ENCODE assay signal across 9 mouse cellular contexts in the genomic region with DNA sequence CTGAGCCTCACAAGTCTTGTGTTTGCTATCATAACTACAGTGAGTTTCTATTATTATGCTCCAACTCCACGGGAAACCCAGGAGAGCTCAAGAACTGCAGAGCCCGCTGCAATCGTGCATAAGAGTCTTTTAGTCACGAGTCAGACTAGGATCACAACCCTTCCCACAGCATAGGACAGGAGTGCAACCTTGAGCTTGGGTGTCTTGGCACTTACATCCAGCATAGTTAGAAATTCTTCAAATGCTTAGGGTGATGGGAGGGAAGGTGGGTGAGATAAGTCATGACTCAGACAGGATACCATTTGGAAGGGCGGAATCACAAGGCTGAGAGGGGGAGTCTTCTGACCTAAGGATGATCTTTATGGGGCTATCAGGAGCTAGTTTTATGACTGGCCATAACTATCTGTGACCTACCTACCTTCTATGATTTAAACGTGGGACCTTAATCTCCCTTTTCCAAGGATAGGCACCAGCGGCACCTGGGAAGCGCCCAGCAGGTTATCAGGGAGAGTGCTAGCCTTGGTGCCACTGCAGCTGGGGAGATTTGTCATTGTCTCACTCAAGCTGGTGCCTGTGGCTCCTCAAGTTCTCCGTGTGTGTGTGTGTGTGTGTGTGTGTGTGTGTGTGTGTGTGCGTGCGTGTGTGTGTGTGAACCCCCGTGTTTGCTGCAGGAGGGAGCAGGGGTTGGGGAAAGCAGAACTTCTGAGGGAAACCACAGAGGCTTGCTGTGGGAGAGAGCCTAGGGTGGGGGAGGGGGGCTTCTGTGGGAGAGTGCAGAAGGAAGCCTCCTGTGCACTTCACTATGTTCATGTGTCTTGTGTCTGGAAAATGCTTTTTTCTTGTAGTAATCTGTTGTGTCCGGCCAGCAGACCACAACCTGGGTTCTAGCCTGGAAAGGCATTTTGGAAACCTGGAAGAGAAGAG. TPM values are rescaled to one million over a fixed set of nuclear protein-coding genes. Genes with fewer than 3 reads are reported as not detected.
DNase-seq lines count a peak whose midpoint lies in the region; ATAC-seq and TF ChIP-seq lines count a peak whose summit lies in the region.
"Had no signal": no experiment of that assay in that cellular context is flagged by ENCODE, and none has a peak within 500 bp of the region (broad histone marks: within the 10 kb centered on the region; RNA-seq: fewer than 3 reads in every experiment).

No protein-coding gene starts in this region.

- peak; percentile 67 for ATAC-seq in heart, embryonic 16.5 days (replicated peaks; ENCODE audit: extremely low read depth, insufficient read depth, low FRiP score)
- no peak for ATAC-seq in embryonic facial prominence, embryonic 13.5 days (ENCODE audit: insufficient number of reproducible peaks, insufficient read depth, low FRiP score, low TSS enrichment, low read depth)
- 0 out of 2 replicates have a peak, but pooled peaks have one; percentile 39 for ATAC-seq in liver, embryonic 16.5 days (ENCODE audit: low read depth)

- H3K4me3 ChIP-seq in heart, embryonic 16.5 days (ENCODE audit: low read length), result peak overlapping the region; percentile 27
- H3K4me3 ChIP-seq in E14TG2a.4 (replicated peaks; ENCODE audit: low read length), result peak overlapping the region; percentile 54
- peak overlapping the region; percentile 17; the same call in 1 of the 2 replicates for H3K4me3 ChIP-seq in embryonic facial prominence, embryonic 13.5 days
- H3K4me3 ChIP-seq in liver, embryonic 16.5 days (ENCODE audit: low read depth, low read length), result no peak overlapping the region
- H3K4me3 ChIP-seq: myocyte had no signal

- H3K27ac ChIP-seq in heart, embryonic 16.5 days (ENCODE audit: low read length), result no peak overlapping the region
- no peak overlapping the region for H3K27ac ChIP-seq in embryonic facial prominence, embryonic 13.5 days
- H3K27ac ChIP-seq in liver, embryonic 16.5 days (ENCODE audit: low read length), result no peak overlapping the region

- H3K36me3 ChIP-seq in heart, embryonic 16.5 days (ENCODE audit: control insufficient read depth, insufficient read depth), result no peaks in the 10 kb centered on the region
- no peaks in the 10 kb centered on the region for H3K36me3 ChIP-seq in E14TG2a.4 (ENCODE audit: insufficient read depth, low read length)
- no peaks in the 10 kb centered on the region for H3K36me3 ChIP-seq in embryonic facial prominence, embryonic 13.5 days
- no peaks in the 10 kb centered on the region for H3K36me3 ChIP-seq in liver, embryonic 16.5 days (ENCODE audit: control insufficient read depth, insufficient read depth)

- H3K27me3 ChIP-seq in heart, embryonic 16.5 days (ENCODE audit: control insufficient read depth, insufficient read depth, low read length), result no peaks in the 10 kb centered on the region
- no peaks in the 10 kb centered on the region for H3K27me3 ChIP-seq in E14TG2a.4 (ENCODE audit: insufficient read depth, low read length)
- H3K27me3 ChIP-seq in embryonic facial prominence, embryonic 13.5 days, result no peaks in the 10 kb centered on the region
- H3K27me3 ChIP-seq in liver, embryonic 16.5 days (ENCODE audit: control insufficient read depth, insufficient read depth, low read depth, low read length), result no peaks in the 10 kb centered on the region

- H3K9me3 ChIP-seq in heart, embryonic 16.5 days (replicated peaks; ENCODE audit: control insufficient read depth, low read length), result no peaks in the 10 kb centered on the region
- H3K9me3 ChIP-seq in E14TG2a.4 (ENCODE audit: low read length), result no peaks in the 10 kb centered on the region
- H3K9me3 ChIP-seq in embryonic facial prominence, embryonic 13.5 days, result no peaks in the 10 kb centered on the region
- no peaks in the 10 kb centered on the region for H3K9me3 ChIP-seq in liver, embryonic 16.5 days (replicated peaks; ENCODE audit: control insufficient read depth, low read length)

- no peak overlapping the region for H3K9ac ChIP-seq in heart, embryonic 16.5 days (ENCODE audit: low read length)
- no peak overlapping the region for H3K9ac ChIP-seq in embryonic facial prominence, embryonic 13.5 days
- H3K9ac ChIP-seq in liver, embryonic 16.5 days (ENCODE audit: low read depth, low read length), result no peak overlapping the region

- no peak for DNase-seq in heart, adult 8-10 months (ENCODE audit: low spot score)
- DNase-seq in yolk sac, embryonic 10.5 days (ENCODE audit: low spot score), result peak; percentile 18
- DNase-seq in cerebellum, postnatal 4 days (ENCODE audit: low spot score in 2 of 2), result no peak
- no peak for DNase-seq in layer of hippocampus, adult 9-10 months (ENCODE audit: low spot score)

- peak overlapping the region; percentile 57 for H3K4me2 ChIP-seq in heart, embryonic 16.5 days (ENCODE audit: low read depth, low read length)
- peak overlapping the region; percentile 52 for H3K4me2 ChIP-seq in embryonic facial prominence, embryonic 13.5 days
- H3K4me2 ChIP-seq in liver, embryonic 16.5 days (ENCODE audit: low read depth, low read length), result peak overlapping the region; percentile 55

- no peak for TF ChIP-seq CTCF in E14TG2a.4 (conservative IDR thresholded peaks at IDR 0.05; ENCODE audit: low read length)

- H3K4me1 ChIP-seq in heart, embryonic 16.5 days (ENCODE audit: control insufficient read depth, insufficient read depth, low read length), result peaks cover 6% of the 10 kb centered on the region
- H3K4me1 ChIP-seq in E14TG2a.4 (replicated peaks; ENCODE audit: low read depth, low read length), result peaks cover 26% of the 10 kb centered on the region
- H3K4me1 ChIP-seq in embryonic facial prominence, embryonic 13.5 days, result peaks cover 11% of the 10 kb centered on the region
- H3K4me1 ChIP-seq in liver, embryonic 16.5 days (ENCODE audit: control insufficient read depth, low read depth, low read length), result peaks cover 7% of the 10 kb centered on the region

- 16% methylated on average over 13 of the region's 13 CpGs for WGBS in heart, embryonic 16.5 days
- WGBS in embryonic facial prominence, embryonic 13.5 days, result 36% methylated on average over 11 of the region's 13 CpGs
- 24% methylated on average over 13 of the region's 13 CpGs for WGBS in liver, embryonic 16.5 days (ENCODE audit: insufficient replicate concordance)

RNA-seq across cellular contexts. Expression of gene Ccdc171, which starts 42.1 kb away (rescaled TPM):
- 3.5 and 3.8 TPM in 2 replicates for polyA plus RNA-seq in heart, embryonic 16.5 days (2015; fragmentation: Nextera tagmentation; extraction: Ambion mirVana)
- total RNA-seq in heart, adult 8-10 months (2022), result 1 to 10 TPM in 2 of 4 experiments, under 1 TPM in 2; 0.33 to 1.5 (median 1.0) TPM
- polyA plus RNA-seq in embryonic facial prominence, embryonic 13.5 days (2015; fragmentation: Nextera tagmentation; extraction: Ambion mirVana), result 6.4 and 7.7 TPM in 2 replicates
- 0.98 and 1.0 TPM in 2 replicates for polyA plus RNA-seq in liver, embryonic 16.5 days (2015; fragmentation: Nextera tagmentation; extraction: Ambion mirVana)
